Mouse (Mus musculus) liver, embryonic 16.5 days (tissue): ENCODE measurements around the gene Hoxb9. TPM values are rescaled to one million over a fixed set of nuclear protein-coding genes. Genes with fewer than 3 reads are reported as not detected.

Experiments
- ATAC-seq: fragments of 200-750 bp; cut with Nextera tagmentation; 2 replicates; pipeline ENCODE4 v1.8.0; 2017; ENCODE audit warnings: low read depth, mild to moderate bottlenecking, moderate number of reproducible peaks, moderate library complexity
- H3K27ac ChIP-seq: fragments of 300-500 bp; sonication (generic); 2 replicates; pipeline ENCODE4 v1.5.1; 2014; ENCODE audit warnings: mild to moderate bottlenecking, low read length
- H3K27me3 ChIP-seq: fragments of 300-500 bp; sonication (generic); 2 replicates; pipeline ENCODE4 v1.6.1; 2014; ENCODE audit warnings: low read depth, low read length, mixed read lengths; ENCODE audit not compliant: control insufficient read depth, insufficient read depth
- H3K36me3 ChIP-seq: fragments of 300-500 bp; sonication (generic); 2 replicates; pipeline ENCODE4 v1.6.1; 2014; ENCODE audit warnings: mild to moderate bottlenecking; ENCODE audit not compliant: control insufficient read depth, insufficient read depth
- H3K4me1 ChIP-seq: fragments of 300-500 bp; sonication (generic); 2 replicates; pipeline ENCODE4 v1.6.1; 2014; ENCODE audit warnings: low read depth, low read length, mixed read lengths; ENCODE audit not compliant: control insufficient read depth
- H3K4me2 ChIP-seq: fragments of 300-500 bp; sonication (generic); 2 replicates; pipeline ENCODE4 v1.6.1; 2014; ENCODE audit warnings: low read depth, low read length, mixed read lengths
- H3K4me3 ChIP-seq: fragments of 300-500 bp; sonication (generic); 2 replicates; pipeline ENCODE4 v1.5.1; 2014; ENCODE audit warnings: low read depth, mild to moderate bottlenecking, low read length
- H3K9ac ChIP-seq: fragments of 300-500 bp; sonication (generic); 2 replicates; pipeline ENCODE4 v1.6.1; 2014; ENCODE audit warnings: low read depth, low read length
- H3K9me3 ChIP-seq: fragments of 300-500 bp; sonication (generic); replicated peaks from 2 replicates; pipeline ENCODE4 v1.6.1; 2016; ENCODE audit warnings: low read length; ENCODE audit not compliant: control insufficient read depth
- WGBS: fragments of 180-500 bp; shearing (Covaris S2); extraction: QIAGEN DNeasy Blood & Tissue Kit; methylation state at CpG from one replicate; pipeline ENCODE4 v1.1.7; 2014; ENCODE audit not compliant: insufficient replicate concordance; 5-methylcytosine and 5-hydroxymethylcytosine counted together
- polyA plus RNA-seq: library from polyadenylated mRNA; unstranded; fragments of >200 nt; fragmentation: Nextera tagmentation; extraction: Ambion mirVana; gene quantifications from 2 replicates; pipeline ENCODE4 v1.2.1, GENCODE M21; 2015

The Hoxb9 gene
- polyA plus RNA-seq, 1 experiment from 2014 or later, result not detected

DNA sequence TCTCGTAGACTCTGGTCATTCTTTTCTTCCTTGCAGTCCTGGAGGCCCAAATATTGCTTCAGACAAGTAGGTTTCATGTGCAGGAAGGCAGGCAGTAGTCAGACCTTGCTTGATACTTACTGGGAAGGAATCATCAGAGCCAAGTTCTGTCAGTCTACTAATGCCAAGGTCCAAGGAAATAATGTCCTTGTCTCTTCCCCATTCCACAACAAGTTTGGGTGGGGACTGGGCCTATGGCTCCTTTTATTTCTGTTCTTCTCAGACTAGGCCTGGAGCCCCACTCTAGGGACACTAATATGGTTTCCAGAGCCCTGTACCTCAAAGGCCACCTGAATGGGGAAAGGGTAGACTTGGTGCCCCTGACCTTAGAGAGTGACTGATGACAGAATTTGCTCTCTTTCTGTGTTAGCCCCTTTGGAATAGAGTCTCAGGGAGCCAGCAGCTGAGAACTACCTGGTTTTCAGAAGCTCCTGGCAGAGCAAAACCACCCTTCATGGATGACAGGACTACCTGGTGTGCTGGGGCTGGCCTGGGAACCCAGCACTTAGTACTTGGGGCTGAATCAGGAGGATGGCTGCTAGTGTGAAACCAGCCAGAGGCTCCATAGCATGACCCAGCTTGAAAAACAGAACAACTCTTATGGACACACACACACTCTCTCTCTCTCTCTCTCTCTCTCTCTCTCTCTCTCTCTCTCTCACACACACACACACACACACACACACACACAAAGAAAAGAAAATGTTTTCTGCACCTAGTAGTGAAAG lies 17.4 kb downstream of the Hoxb9 start:
- H3K4me2 ChIP-seq, result no peak overlapping the region
- no peak for ATAC-seq
- H3K27ac ChIP-seq, result no peak overlapping the region
- no peaks in the 10 kb centered on the region for H3K9me3 ChIP-seq
- H3K4me3 ChIP-seq, result no peak overlapping the region
- H3K36me3 ChIP-seq, result no peaks in the 10 kb centered on the region
- H3K27me3 ChIP-seq, result peaks cover 99% of the 10 kb centered on the region
- WGBS, result 15% methylated on average over 1 of the region's 1 CpGs
- no peak overlapping the region for H3K9ac ChIP-seq
- H3K4me1 ChIP-seq, result no peaks in the 10 kb centered on the region

- H3K4me2 ChIP-seq, result no peak overlapping the region
- H3K4me1 ChIP-seq, result no peaks in the 10 kb centered on the region
- no peak overlapping the region for H3K4me3 ChIP-seq
- no peak overlapping the region for H3K9ac ChIP-seq
- WGBS, result 17% methylated on average over 21 of the region's 21 CpGs
- no peaks in the 10 kb centered on the region for H3K9me3 ChIP-seq
- peaks cover 99% of the 10 kb centered on the region for H3K27me3 ChIP-seq
- H3K36me3 ChIP-seq, result no peaks in the 10 kb centered on the region
- no peak for ATAC-seq
- H3K27ac ChIP-seq, result no peak overlapping the region
These were observed 18.0 kb downstream of the Hoxb9 start for GRCm38 (mm10) chr11:96289293-96289692.

GRCm38 (mm10) chr11:96289837-96290236 lies 18.6 kb downstream of the Hoxb9 start:
- Histone ChIP-seq H3K36me3 (no peaks in the 10 kb centered on the region), H3K9me3 (no peaks in the 10 kb centered on the region), H3K4me2 (no peak overlapping the region), H3K9ac (no peak overlapping the region), H3K4me3 (no peak overlapping the region), H3K4me1 (no peaks in the 10 kb centered on the region), H3K27me3 (peaks cover 99% of the 10 kb centered on the region), H3K27ac (no peak overlapping the region)
- ATAC-seq, result no peak
- WGBS, result 35% methylated on average over 6 of the region's 6 CpGs

GRCm38 (mm10) chr11:96290705-96291355 lies 19.6 kb downstream of the Hoxb9 start:
- Histone ChIP-seq H3K36me3 (no peaks in the 10 kb centered on the region), H3K9ac (no peak overlapping the region), H3K9me3 (no peaks in the 10 kb centered on the region), H3K27ac (no peak overlapping the region), H3K4me3 (no peak overlapping the region), H3K4me2 (no peak overlapping the region), H3K4me1 (no peaks in the 10 kb centered on the region), H3K27me3 (peaks cover 99% of the 10 kb centered on the region)
- ATAC-seq, result no peak
- 31% methylated on average over 17 of the region's 17 CpGs for WGBS

GRCm38 (mm10) chr11:96291681-96292564 lies 20.7 kb downstream of the Hoxb9 start, which contains the start of gene Hoxb6:
Gene Hoxb6, plus strand, starts transcription at chr11:96292476.
- ATAC-seq, result no peak

DNA sequence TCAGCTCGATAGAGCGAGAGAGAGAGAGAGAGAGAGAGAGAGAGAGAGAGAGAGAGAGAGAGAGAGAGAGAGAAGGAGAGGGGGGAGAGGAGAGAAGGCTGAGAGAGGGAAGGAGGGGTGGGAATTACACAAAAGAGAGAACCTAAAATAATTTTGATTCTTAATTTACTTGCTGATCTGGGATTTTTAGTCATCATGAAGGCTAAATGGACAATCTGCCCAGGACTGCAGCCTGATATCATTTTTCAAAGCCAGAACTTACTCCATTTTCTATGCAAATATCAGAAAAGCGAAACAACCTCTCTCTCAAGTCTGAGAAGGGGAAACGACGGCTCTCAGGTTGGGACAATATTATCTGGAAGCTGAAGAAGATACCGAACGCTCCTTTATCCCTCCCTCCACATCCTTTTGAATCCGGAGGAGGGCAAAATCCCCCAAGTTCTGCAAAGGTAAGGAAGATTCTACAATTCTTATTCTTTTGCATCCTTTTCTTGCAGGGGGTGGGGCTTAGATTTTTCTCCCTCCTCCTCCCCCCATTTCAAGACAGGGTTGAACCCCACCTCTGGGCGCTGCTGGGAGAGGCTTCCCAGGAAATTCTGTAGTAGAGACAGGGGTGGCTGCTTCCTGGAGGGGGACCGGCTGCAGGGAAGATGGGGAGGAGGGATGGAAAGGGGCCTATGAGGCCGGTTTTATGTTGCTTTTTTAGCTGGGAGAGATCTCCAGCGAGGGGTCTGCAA lies 21.5 kb downstream of the Hoxb9 start:
- ATAC-seq, result no peak
- Histone ChIP-seq H3K36me3 (no peaks in the 10 kb centered on the region), H3K4me3 (no peak overlapping the region), H3K9me3 (no peaks in the 10 kb centered on the region), H3K4me1 (no peaks in the 10 kb centered on the region), H3K9ac (no peak overlapping the region), H3K4me2 (no peak overlapping the region), H3K27ac (no peak overlapping the region), H3K27me3 (peaks cover 99% of the 10 kb centered on the region)
- under 1% methylated on average over 12 of the region's 12 CpGs for WGBS

More at GRCm38 (mm10) chr11:96291681-96292564, 20.7 kb downstream of the Hoxb9 start, which contains the start of gene Hoxb6:
- 9% methylated on average over 22 of the region's 22 CpGs for WGBS
- no peaks in the 10 kb centered on the region for H3K9me3 ChIP-seq
- no peak within 1 kb of the TSS for H3K9ac ChIP-seq
- H3K4me1 ChIP-seq, result no peaks in the 10 kb centered on the region
- H3K27me3 ChIP-seq, result peaks cover 99% of the 10 kb centered on the region
- H3K4me3 ChIP-seq, result no peak within 1 kb of the TSS
- no peaks in the 10 kb centered on the region for H3K36me3 ChIP-seq
- no peak within 1 kb of the TSS for H3K27ac ChIP-seq
- no peak within 1 kb of the TSS for H3K4me2 ChIP-seq

DNA sequence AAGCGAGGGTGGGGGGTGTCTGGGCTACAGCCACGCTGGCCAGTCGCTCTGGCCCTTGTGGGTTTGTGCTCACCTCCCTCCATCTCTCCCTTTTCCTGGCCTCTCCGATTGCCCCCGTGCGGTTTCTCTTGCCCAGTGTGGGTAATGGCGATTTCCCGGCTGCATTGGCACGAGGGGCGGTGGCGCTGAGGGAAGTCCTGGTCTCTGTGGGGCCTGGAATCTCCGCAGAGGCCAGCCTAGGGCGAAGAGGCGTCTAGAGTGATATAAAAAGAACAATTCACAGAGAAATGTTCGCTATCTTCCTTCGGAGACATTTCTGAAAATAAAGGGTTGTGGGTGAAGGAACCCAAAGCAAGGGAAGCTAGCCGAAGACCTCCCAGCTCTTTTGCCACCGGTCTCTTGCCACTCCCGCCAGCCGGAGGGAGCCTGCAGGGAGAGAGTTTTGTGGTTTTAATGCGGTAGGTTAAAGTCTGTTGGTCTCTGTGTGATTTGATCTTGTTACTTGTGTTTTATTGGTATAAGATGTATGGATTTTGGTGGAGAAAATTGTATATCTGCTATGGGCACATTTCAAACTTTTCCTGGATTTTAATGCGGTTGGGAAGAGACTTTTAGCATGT lies 22.2 kb downstream of the Hoxb9 start:
- Histone ChIP-seq H3K9ac (no peak overlapping the region), H3K4me1 (no peaks in the 10 kb centered on the region), H3K27me3 (peaks cover 99% of the 10 kb centered on the region), H3K27ac (no peak overlapping the region), H3K4me2 (no peak overlapping the region), H3K4me3 (no peak overlapping the region), H3K9me3 (no peaks in the 10 kb centered on the region), H3K36me3 (no peaks in the 10 kb centered on the region)
- WGBS, result 1% methylated on average over 22 of the region's 22 CpGs
- ATAC-seq, result no peak
